Mouse (Mus musculus) forebrain, embryonic 12.5 days (tissue): ENCODE results near the gene Trim65. TPM values are rescaled to one million over a fixed set of nuclear protein-coding genes. Genes with fewer than 3 reads are reported as not detected.
"Not testable (repeated sequence)": the region's sequence is repeated elsewhere in the genome, so short reads cannot be mapped to it uniquely, and the experiment has no call there.

Experiments
- ATAC-seq: fragments of 200-750 bp; cut with Nextera tagmentation; 2 replicates; pipeline ENCODE4 v1.8.0; 2017; ENCODE audit warnings: moderate TSS enrichment; ENCODE audit not compliant: low FRiP score
- H3K27ac ChIP-seq: fragments of 300-500 bp; sonication (generic); 2 replicates; pipeline ENCODE4 v1.5.1; 2016; ENCODE audit warnings: mild to moderate bottlenecking
- H3K27me3 ChIP-seq: fragments of 300-500 bp; sonication (generic); 2 replicates; pipeline ENCODE4 v1.6.1; 2016; ENCODE audit warnings: mild to moderate bottlenecking
- H3K36me3 ChIP-seq: fragments of 300-500 bp; sonication (generic); replicated peaks from 2 replicates; pipeline ENCODE4 v1.6.1; 2016; ENCODE audit warnings: mild to moderate bottlenecking
- H3K4me1 ChIP-seq: fragments of 300-500 bp; sonication (generic); 2 replicates; pipeline ENCODE4 v1.6.1; 2016
- H3K4me2 ChIP-seq: fragments of 300-500 bp; sonication (generic); 2 replicates; pipeline ENCODE4 v1.6.1; 2016; ENCODE audit warnings: mild to moderate bottlenecking, moderate library complexity
- H3K4me3 ChIP-seq: fragments of 300-500 bp; sonication (generic); replicated peaks from 2 replicates; pipeline ENCODE4 v1.5.1; 2016; ENCODE audit warnings: mild to moderate bottlenecking
- H3K9ac ChIP-seq: fragments of 300-500 bp; sonication (generic); 2 replicates; pipeline ENCODE4 v1.6.1; 2016; ENCODE audit warnings: mild to moderate bottlenecking
- H3K9me3 ChIP-seq: fragments of 300-500 bp; sonication (generic); 2 replicates; pipeline ENCODE4 v1.6.1; 2016
- WGBS: fragments of 180-500 bp; shearing (Covaris S2); methylation state at CpG from one replicate; pipeline ENCODE4 v1.1.7; 2016; 5-methylcytosine and 5-hydroxymethylcytosine counted together
- polyA plus RNA-seq: library from polyadenylated mRNA; unstranded; fragments of >200 nt; fragmentation: Nextera tagmentation; extraction: Ambion mirVana; gene quantifications from 2 replicates; pipeline ENCODE4 v1.2.1, GENCODE M21; 2016

Gene Trim65
- polyA plus RNA-seq, 1 experiment from 2014 or later, result 2.1 TPM

DNA sequence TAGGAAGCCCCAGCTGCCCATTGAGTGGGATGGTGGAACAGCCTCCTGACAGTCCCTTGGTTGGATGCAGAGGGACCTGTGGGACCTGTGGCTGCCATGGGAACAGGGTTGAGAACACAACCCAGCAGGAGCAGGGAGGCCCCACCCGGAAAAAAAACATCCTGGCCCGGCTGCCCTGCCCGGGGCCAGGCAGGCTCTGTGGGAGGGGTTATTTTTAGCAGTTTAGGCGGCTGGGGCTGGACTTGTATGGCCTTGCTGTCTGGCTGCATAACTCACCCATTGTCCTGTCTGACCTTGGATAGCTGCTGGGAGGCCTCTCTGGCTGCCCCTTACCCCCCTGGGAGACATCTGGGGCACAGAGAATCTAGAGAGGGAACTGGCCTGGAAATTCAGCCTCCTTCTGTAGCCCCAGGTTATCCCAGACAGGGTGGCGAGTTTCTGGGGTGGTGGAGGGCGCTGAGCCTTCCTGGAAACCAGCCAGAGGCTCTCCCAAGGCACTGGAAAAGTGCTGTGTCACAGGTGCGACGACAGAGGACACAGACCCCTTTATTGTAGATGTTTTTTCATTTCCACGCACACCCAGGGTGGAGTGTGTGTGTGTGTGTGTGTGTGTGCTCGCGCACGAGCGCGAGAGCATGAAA is 26.8 kb downstream of the Trim65 start:
- 44% methylated on average over 14 of the region's 14 CpGs for WGBS
- Histone ChIP-seq H3K4me3 (no peak overlapping the region), H3K9ac (peak overlapping the region; percentile 18; the same call in 1 of the 2 replicates), H3K27me3 (peaks cover 43% of the 10 kb centered on the region), H3K9me3 (no peaks in the 10 kb centered on the region), H3K4me1 (peaks cover 52% of the 10 kb centered on the region), H3K27ac (0 out of 2 replicates have a peak overlapping the region, but pooled peaks have one; percentile 38), H3K4me2 (no peak overlapping the region), H3K36me3 (no peaks in the 10 kb centered on the region)
- no peak for ATAC-seq

DNA sequence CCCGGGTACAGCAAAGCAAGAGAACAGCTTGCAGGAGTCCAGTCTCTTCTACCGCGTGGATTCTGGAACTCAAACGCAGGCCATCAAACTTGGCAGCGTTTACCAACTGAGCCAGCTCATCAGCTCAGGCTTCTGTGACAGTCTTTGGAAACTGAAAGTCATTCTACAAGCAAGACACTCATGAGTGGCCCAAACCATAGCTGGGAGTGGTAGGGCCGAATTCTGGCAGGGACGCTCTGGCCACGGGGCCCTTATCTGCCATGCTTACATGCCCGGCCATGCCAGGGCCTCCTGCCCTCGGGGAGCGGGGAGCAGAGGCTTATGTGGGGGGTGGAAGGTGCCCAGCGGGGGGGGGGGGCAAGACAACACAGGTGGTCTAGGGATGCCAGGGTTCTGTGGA is 27.4 kb downstream of the Trim65 start:
- Histone ChIP-seq H3K4me2 (no peak overlapping the region), H3K9me3 (no peaks in the 10 kb centered on the region), H3K4me1 (peaks cover 47% of the 10 kb centered on the region), H3K36me3 (no peaks in the 10 kb centered on the region), H3K27ac (no peak overlapping the region), H3K9ac (peak overlapping the region; percentile 18; the same call in 1 of the 2 replicates), H3K4me3 (no peak overlapping the region), H3K27me3 (peaks cover 38% of the 10 kb centered on the region)
- WGBS, result 84% methylated on average over 12 of the region's 12 CpGs
- ATAC-seq, result no peak

DNA sequence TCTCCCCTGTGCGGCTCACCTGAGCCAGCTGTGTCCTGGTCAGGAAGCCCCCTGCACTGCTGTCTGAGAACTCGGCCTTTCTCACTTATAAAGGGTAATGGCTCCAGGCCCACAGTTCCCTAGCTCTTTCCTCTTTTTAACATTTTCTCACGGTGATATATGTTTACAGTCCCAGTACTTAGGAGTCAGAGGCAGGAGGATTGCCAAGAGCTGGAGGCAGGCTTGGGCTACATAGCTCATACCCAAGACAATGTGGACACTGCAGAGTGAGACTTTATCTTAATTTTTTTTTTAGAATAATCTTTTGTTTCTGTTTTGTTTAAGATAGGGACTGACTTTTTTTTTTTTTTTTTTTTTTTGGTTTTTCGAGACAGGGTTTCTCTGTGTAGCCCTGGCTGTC is 28.5 kb downstream of the Trim65 start:
- Histone ChIP-seq H3K4me2 (no peak overlapping the region), H3K27ac (peak overlapping the region; percentile 84), H3K4me1 (peaks cover 38% of the 10 kb centered on the region), H3K27me3 (peaks cover 27% of the 10 kb centered on the region), H3K4me3 (no peak overlapping the region), H3K9me3 (no peaks in the 10 kb centered on the region), H3K36me3 (no peaks in the 10 kb centered on the region), H3K9ac (no peak overlapping the region)
- 50% methylated on average over 3 of the region's 4 CpGs for WGBS
- ATAC-seq, result no peak

DNA sequence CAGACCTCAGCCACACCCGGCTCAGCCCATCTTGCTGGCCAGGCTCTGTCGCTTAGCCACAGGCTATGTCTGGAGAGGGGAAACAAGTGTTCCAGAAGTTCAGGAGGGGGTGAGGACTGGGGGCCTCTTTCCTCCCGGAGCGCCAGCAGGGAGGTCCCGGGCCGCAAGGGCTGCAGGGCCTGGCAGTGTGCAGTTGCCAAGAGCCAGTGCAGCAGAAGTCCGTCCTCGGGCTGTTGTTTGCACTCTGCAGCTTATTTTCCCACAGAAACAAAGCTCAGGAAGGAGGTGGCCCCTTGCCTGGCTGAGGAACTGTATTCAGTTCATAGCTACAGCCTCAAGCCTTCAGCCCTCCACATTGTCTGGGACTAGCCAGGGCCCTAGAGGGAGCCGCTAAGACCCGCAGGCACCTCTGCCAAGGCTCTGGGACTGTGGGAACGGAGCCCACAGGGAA is 29.0 kb downstream of the Trim65 start:
- Histone ChIP-seq H3K9ac (peak overlapping the region; percentile 44; the same call in 1 of the 2 replicates), H3K9me3 (no peaks in the 10 kb centered on the region), H3K27ac (peak overlapping the region; percentile 84), H3K4me2 (no peak overlapping the region), H3K4me1 (peaks cover 33% of the 10 kb centered on the region), H3K36me3 (no peaks in the 10 kb centered on the region), H3K27me3 (peaks cover 21% of the 10 kb centered on the region), H3K4me3 (no peak overlapping the region)
- WGBS, result 12% methylated on average over 11 of the region's 11 CpGs
- ATAC-seq, result no peak

DNA sequence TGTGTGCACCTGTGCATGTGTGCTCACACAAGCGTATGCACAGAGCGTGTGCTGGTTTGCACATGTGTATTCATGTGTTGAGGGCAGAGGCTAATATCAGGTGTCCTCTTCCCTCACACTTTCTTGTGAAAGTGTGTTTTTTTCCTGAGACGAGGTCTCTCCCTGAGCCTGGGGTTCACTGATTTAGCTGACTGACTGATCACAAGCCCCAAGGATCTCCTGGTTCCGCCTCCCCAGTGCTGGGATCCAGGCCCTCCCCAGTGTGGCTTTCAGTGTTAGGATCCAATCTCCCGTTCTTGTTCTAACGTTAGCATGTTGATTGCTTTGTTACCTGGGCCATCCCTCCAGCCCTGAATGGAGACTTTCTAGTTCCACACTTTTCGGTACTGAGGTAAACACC is 30.1 kb downstream of the Trim65 start:
- H3K36me3 ChIP-seq, result no peaks in the 10 kb centered on the region
- H3K4me1 ChIP-seq, result peaks cover 22% of the 10 kb centered on the region
- no peak for ATAC-seq
- peaks cover 10% of the 10 kb centered on the region for H3K27me3 ChIP-seq
- no peak overlapping the region for H3K4me3 ChIP-seq
- no peak overlapping the region for H3K4me2 ChIP-seq
- 84% methylated on average over 7 of the region's 7 CpGs for WGBS
- no peak overlapping the region for H3K9ac ChIP-seq
- no peak overlapping the region for H3K27ac ChIP-seq
- H3K9me3 ChIP-seq, result no peaks in the 10 kb centered on the region

DNA sequence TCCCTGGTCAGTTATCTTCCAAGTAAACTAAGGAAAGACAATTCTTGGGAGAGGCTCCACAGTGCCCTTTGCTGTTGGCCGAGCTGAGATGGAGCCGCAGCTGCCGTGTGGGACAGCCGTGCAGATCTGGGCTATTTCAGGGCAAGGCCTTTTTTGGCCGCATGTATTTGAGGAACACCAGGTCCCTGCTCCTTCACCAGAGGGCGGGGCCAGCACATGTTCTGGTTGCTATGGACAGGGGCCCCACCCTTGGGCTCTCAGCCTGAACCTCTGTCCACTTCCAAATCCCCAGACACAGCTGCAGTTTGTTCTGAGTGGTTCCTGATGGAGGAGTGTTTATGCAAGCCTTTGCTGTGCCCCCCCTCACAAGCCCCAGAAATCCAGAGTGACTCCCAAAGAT is 30.5 kb downstream of the Trim65 start:
- peaks cover 22% of the 10 kb centered on the region for H3K4me1 ChIP-seq
- no peak for ATAC-seq
- no peak overlapping the region for H3K27ac ChIP-seq
- H3K4me2 ChIP-seq, result no peak overlapping the region
- H3K9ac ChIP-seq, result no peak overlapping the region
- no peak overlapping the region for H3K4me3 ChIP-seq
- 84% methylated on average over 6 of the region's 6 CpGs for WGBS
- no peaks in the 10 kb centered on the region for H3K36me3 ChIP-seq
- H3K27me3 ChIP-seq, result peaks cover 6% of the 10 kb centered on the region
- no peaks in the 10 kb centered on the region for H3K9me3 ChIP-seq

DNA sequence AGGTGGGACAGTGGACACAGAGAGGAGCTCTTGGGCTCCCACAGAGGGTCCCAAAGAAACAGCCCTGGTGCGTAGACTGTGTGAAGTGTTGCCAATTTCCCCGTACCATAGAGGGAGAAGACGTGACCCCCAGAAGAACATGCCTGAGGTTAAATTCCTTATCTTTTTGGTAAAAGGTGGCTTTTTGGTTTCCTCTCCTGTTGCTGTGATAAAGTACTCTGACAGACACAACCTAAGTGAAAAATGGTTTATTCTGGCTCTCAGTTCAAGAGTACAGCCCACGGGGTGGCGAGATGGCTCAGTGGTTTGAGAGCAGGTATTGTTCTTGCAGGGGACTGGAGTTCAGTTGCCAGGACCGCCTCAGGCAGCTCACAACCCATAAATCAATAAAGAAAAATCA is 31.5 kb downstream of the Trim65 start:
- Histone ChIP-seq H3K4me3 (no peak overlapping the region), H3K9me3 (no peaks in the 10 kb centered on the region), H3K4me1 (peaks cover 20% of the 10 kb centered on the region), H3K36me3 (no peaks in the 10 kb centered on the region), H3K4me2 (no peak overlapping the region), H3K27me3 (no peaks in the 10 kb centered on the region), H3K9ac (no peak overlapping the region), H3K27ac (no peak overlapping the region)
- ATAC-seq, result no peak
- 94% methylated on average over 6 of the region's 6 CpGs for WGBS

DNA sequence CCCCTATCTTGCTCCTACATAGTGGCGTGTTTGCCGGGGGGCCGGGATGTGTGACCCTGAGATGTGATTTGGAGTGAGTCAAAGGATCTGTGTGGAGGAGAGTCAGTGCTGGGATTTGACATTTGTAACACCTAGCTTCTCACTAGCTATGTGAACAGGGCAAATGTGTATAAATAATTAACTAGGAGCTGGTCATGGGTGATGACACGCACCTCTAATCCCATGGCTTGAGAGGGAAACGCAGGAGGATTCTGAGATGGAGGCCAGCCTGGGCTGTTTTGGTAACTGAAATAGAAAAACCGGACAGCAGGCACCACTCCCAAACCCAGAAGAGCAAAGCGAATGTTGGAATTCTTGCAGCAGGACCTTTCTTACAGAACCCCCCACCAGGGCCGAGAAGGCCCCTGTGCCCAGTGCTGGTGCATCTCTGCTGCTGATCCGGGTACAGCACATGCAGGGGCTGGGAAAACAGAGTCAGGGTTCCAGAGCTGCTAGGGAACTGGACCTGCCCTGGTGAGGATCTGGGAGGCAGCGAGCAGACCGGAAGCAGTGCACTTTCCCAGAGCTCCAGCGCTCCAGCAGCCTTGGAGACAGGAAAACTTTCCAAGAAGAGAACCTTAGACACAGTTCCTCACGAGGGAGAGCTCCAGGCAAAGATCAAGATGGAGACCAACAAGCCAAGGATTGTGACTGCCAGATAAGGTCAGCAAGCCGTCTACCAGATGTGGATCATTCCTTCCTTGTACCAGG is 32.0 kb downstream of the Trim65 start:
- H3K9ac ChIP-seq, result no peak overlapping the region
- no peaks in the 10 kb centered on the region for H3K27me3 ChIP-seq
- WGBS, result 79% methylated on average over 14 of the region's 14 CpGs
- no peaks in the 10 kb centered on the region for H3K9me3 ChIP-seq
- H3K27ac ChIP-seq, result no peak overlapping the region
- no peak overlapping the region for H3K4me2 ChIP-seq
- H3K36me3 ChIP-seq, result no peaks in the 10 kb centered on the region
- no peak overlapping the region for H3K4me3 ChIP-seq
- H3K4me1 ChIP-seq, result peaks cover 14% of the 10 kb centered on the region
- ATAC-seq, result no peak

DNA sequence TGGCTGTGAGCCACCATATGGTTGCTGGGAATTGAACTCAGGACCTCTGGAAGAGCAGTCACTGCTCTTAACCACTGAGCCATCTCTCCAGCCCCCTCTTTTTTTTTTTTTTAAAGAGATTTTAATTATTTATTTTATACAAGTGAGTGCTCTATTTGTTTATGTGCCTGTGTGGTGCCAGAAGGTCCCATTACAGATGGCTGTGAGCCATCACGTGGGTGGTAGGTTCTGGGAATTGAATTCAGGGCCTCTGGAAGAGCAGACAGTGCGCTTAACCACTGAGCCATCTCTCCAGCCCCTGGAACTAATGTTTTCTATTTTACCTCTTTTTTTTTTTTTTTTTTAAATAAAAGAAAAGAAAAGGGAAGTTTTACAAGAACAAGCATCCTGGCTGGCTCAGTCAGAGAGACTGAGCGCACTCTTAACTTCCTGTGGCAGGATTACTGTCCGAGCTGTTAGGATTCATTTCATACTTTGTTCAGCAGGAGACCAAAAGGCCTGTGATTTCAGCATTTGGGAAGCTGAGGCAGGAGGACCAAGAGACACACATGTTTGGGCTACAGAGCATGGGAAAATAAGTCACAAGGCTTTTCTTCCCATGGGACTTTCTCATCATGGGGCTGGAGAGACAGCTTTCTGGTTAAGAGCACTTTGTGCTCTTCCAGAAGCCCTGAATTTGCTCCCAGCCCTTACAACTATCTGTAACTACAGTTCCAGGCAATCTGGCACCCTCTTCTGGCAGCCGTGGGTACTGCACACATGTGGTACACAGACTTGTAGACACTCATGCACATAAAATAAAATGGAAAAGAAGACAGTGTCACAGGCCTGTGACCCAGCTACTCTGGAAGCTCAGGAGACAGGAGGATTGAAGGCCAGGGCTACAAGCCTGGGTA is 34.5 kb downstream of the Trim65 start:
- no peaks in the 10 kb centered on the region for H3K9me3 ChIP-seq
- no peaks in the 10 kb centered on the region for H3K36me3 ChIP-seq
- 95% methylated on average over 5 of the region's 5 CpGs for WGBS
- no peak overlapping the region for H3K27ac ChIP-seq
- H3K4me2 ChIP-seq, result no peak overlapping the region
- ATAC-seq, result no peak
- no peaks in the 10 kb centered on the region for H3K4me1 ChIP-seq
- no peak overlapping the region for H3K4me3 ChIP-seq
- no peak overlapping the region for H3K9ac ChIP-seq
- H3K27me3 ChIP-seq, result no peaks in the 10 kb centered on the region

DNA sequence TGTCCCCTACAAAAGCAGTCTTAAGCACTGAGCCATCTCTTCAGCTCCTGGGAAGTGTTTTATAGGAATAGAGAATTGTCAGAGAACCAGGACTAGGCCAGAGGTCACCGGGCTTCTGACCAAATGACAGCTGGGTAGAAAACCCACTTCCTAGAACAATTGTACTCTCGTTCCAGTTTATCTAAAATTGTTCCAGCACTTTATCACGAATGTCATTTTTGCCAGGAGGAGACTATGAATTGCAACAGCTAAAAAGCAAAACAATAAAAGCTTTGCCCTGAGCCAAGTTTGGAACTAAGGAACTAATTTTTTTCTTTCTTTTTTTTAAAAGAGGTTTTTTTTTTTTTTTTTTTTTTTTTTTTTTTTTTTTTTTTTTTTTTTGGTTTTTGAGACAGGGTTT is 35.4 kb downstream of the Trim65 start:
- no peak for ATAC-seq
- Histone ChIP-seq H3K9me3 (no peaks in the 10 kb centered on the region), H3K27me3 (no peaks in the 10 kb centered on the region), H3K9ac (no peak overlapping the region), H3K27ac (no peak overlapping the region), H3K4me3 (no peak overlapping the region), H3K4me2 (no peak overlapping the region), H3K36me3 (no peaks in the 10 kb centered on the region), H3K4me1 (no peaks in the 10 kb centered on the region)
- WGBS, result 79% methylated on average over 3 of the region's 3 CpGs

DNA sequence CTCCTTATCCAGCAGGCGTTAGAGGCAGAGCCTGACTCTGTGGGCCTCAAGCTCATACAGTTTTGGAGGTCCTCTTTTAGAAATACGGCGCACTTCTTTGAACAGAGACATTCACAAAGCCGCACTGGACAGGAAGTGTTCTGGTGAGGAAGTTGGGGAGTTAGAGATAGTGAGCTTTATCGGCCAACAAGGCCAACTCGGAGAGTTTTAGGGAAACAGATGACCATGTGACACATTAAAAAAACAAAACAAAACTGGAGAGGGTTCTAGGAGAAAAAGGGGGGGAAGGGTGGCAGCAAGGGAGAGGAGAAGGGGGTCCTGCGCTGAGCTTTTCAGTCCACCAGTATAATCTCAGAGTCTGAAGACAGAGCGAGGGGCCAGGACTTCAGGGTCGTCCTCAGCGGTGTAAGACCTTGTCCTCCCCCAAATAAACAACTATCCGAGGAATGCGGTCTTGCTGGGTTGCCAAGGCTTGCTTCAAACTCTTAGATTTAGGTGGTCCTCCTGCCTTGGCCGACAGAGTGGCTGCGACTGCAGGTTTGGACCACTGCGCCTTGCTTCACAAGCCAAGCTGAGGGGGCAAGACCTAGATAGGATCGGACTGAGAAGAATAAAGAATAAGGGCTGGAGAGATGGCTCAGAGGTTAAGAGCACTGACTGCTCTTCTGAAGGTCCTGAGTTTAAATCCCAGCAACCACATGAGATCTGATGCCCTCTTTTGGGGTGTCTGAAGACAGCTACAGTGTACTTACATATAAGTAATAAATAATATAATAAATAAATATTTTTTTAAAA is 37.0 kb downstream of the Trim65 start:
- H3K4me2 ChIP-seq, result no peak overlapping the region
- H3K9me3 ChIP-seq, result no peaks in the 10 kb centered on the region
- H3K27me3 ChIP-seq, result no peaks in the 10 kb centered on the region
- no peaks in the 10 kb centered on the region for H3K36me3 ChIP-seq
- no peak overlapping the region for H3K27ac ChIP-seq
- H3K4me1 ChIP-seq, result no peaks in the 10 kb centered on the region
- H3K9ac ChIP-seq, result no peak overlapping the region
- no peak for ATAC-seq
- no peak overlapping the region for H3K4me3 ChIP-seq
- 74% methylated on average over 16 of the region's 16 CpGs for WGBS

DNA sequence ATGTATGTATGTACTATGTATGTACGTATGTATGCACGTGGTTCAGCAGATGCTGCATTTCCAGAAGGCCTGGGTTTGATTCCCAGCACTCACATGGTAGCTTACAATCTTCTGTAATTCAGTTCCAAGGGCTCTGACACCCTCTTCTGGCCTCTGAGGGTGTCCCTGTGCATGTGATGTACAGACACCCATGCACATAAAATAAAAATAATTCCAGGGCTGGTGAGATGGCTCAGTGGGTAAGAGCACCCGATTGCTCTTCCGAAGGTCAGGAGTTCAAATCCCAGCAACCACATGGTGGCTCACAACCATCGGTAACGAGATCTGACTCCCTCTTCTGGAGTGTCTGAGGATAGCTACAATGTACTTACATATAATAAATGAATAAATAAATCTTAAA is 38.0 kb downstream of the Trim65 start:
- H3K4me3 ChIP-seq, H3K4me1 ChIP-seq, H3K27me3 ChIP-seq, H3K27ac ChIP-seq, ATAC-seq, H3K9me3 ChIP-seq, H3K4me2 ChIP-seq, H3K9ac ChIP-seq, H3K36me3 ChIP-seq: not testable (repeated sequence)
- 95% methylated on average over 6 of the region's 6 CpGs for WGBS
